Mouse (Mus musculus) retina, postnatal 7 days (tissue): ENCODE results near the gene Col25a1.

ENCODE experiments used
- DNase-seq: peaks from one replicate; pipeline ENCODE4 v3.0.0-alpha.2; 2012; ENCODE audit warnings: low read depth, low spot score

Col25a1 gene

GRCm38 (mm10) chr3:130252355-130252754 is 121.1 kb downstream of the Col25a1 start:
- no peak for DNase-seq

DNA sequence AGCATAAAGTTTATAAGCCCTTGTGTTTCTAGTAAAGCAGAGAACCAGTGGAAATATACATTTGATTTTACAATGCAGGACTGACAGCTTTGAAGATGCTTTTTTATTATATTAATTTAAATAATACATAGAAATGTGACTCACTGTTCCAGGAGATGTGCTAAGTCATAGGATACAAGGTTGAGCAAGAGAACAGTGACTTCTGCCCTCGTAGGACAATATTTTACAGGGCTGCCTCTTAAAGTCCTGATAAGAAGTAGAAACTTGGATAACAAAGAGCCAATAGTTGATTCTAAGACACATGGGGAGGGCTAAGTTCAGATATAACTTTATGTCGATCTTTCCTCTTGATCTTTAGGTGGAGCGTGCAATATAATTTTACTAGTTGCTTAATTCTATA is 124.8 kb downstream of the Col25a1 start:
- DNase-seq, result no peak

DNA sequence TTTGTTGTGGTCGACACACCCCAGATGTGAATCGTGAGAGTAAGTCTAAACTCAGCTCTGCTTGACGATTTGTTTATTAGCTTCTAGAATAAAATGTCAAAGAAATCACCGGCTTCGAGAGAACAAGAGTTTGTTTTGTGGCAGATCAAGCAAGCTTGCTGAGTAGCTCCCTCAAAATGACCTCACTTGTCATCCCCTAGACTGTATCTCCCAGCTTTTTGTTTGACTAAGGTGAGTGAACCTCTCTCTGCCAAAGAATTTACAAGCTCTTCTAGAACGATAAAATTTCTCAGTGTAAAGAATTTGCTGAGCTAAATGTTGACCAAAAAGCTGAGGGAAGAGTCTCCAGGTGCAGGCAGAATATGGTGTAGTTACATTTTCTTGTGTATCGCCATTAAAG is 125.3 kb downstream of the Col25a1 start:
- no peak for DNase-seq

GRCm38 (mm10) chr3:130259670-130260069 is 128.4 kb downstream of the Col25a1 start:
- DNase-seq, result no peak

DNA sequence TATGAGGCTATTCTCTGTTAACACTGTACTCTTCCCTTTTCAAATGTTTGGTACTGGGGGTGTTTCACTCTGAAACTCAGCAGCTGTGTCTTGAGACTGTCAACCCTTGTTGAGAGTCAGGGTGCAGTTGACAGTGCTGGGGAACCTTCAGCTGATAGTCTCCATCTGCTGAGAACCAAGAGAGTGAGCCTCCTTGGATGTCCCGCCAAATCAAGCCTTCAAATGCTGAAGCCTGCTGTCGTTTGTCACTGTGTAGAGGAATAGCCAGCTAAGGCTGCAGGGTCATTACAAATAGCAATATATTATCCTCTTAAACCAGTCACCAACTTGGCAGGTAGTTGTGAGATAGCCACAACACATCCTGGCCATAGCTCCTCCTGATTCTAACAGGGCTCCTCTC is 129.0 kb downstream of the Col25a1 start:
- DNase-seq, result no peak

GRCm38 (mm10) chr3:130265104-130265503 is 133.8 kb downstream of the Col25a1 start:
- no peak for DNase-seq

- no peak for DNase-seq
Observed at GRCm38 (mm10) chr3:130270509-130270908, 139.2 kb downstream of the Col25a1 start.

GRCm38 (mm10) chr3:130273949-130274348 is 142.6 kb downstream of the Col25a1 start:
- DNase-seq, result no peak

- DNase-seq, result no peak
Observed at GRCm38 (mm10) chr3:130278298-130279050, 147.2 kb downstream of the Col25a1 start.

- no peak for DNase-seq
Observed at GRCm38 (mm10) chr3:130283011-130283760, 151.9 kb downstream of the Col25a1 start.

GRCm38 (mm10) chr3:130288102-130288501 is 156.8 kb downstream of the Col25a1 start:
- no peak for DNase-seq

DNA sequence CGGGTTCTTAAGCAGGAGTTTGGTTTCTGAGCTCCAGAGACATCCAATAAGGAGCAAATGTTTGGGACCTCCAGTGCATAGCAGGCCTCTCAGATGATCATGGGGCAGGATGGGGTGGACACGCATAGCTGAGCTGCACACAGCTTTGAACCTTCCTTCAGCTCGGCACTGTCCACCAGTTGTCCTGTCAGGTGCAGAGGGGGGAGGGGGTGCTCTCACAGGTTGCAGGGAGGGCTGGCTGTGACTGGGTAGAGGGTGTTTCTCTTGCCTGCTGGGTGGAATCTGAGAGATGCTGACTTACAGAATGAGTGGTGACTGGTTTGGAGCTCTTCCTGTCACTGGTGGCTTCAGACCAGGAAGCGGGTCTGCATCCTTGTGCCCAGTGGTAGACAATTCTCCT is 157.5 kb downstream of the Col25a1 start:
- DNase-seq, result no peak

DNA sequence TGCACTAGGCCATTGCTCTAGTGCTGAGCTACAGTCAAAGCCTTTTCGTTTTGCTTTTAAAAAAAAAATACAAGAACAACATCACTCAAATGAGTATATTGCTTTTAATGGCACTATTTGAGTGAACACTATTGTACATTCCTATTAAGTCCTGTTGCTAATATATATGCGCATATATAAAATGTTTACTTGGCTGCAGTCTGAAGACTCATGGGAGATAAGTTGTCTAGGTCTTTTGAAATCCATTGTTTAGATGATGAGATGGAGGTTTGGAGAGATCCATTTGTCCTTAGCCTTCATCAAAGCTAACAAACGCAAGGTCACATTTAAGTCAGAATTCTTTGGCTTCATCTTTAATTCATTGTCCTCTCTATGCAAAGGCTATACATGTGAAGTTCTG is 157.9 kb downstream of the Col25a1 start:
- no peak for DNase-seq

GRCm38 (mm10) chr3:130290175-130290574 is 158.9 kb downstream of the Col25a1 start:
- DNase-seq, result no peak

GRCm38 (mm10) chr3:130290672-130291071 is 159.4 kb downstream of the Col25a1 start:
- DNase-seq, result no peak

DNA sequence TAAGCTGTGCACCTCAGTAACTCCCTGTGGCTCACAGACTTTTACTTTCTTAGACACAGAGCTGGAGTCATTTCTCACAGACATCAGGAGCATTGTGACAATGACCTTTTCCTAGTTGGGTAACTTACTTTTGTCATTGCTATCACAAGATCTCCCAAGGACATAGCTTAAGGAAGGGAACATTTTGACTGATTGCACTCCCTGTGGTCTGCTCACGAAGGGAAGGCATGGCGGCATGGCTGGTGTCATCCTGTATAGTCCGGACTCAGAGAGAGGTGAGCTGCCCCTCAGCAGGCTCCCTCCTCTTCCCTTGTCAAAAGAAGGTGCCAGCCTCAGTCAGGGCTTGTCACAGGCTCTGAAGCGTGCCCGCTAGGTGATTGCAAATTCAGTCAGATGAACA is 160.6 kb downstream of the Col25a1 start:
- no peak for DNase-seq

DNA sequence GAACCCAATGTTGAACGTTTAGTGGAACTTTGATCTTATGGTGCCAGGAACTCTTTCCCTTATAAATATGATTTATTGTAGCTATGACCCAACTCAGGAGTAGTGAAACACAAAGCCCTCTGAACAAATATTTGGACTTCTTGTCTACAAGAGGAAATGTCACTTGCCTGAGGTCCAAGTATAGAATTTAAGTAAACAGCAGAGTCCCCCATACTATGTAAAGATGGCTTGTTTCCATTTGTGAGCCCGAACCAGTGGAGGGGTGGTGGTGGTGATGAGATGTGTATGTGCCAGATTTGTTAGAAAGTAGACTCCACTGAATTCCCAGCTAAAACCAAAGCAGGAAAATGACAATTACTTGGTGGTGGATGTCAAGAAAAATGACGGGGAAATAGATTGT is 169.2 kb downstream of the Col25a1 start:
- DNase-seq, result no peak

DNA sequence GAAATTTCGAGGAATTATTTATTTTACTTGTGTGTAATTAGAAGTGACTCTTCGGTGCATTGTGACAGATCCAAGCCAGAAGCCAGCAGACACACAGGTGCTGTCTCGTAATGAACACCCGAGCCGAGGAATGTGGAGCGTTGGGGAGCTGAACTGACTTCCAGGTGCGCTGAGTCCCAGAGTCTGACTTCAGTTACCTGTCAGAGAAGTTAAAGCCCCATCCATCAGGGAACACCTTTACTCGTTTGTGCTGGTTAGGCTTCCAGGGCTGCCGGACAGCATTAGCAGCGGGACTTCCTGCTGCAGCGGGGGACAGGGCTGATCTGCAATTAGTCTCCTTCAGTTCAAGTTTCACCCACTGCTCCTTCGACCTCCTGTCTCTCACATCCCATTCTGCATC is 172.3 kb downstream of the Col25a1 start:
- no peak for DNase-seq

GRCm38 (mm10) chr3:130304827-130305226 is 173.5 kb downstream of the Col25a1 start:
- no peak for DNase-seq

DNA sequence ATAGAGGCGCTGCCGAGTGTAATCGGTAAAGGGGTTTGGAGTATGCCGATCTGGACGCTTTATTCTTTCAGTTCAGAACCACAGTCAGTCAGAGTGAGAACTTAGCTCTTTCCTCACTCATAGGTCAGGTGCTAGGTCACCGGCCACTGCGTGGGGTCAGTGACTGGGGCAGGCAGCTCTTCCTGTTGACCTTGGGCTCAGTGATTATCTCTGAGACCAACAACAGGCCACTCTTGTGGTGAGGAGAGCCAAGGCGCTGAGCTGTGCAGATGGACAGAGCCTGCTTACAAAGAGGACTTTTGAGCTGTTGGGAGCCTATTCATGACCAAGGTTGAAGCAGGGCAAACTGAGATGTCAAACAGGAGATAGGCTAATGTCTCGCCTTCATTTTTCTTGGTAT is 174.4 kb downstream of the Col25a1 start:
- no peak for DNase-seq

DNA sequence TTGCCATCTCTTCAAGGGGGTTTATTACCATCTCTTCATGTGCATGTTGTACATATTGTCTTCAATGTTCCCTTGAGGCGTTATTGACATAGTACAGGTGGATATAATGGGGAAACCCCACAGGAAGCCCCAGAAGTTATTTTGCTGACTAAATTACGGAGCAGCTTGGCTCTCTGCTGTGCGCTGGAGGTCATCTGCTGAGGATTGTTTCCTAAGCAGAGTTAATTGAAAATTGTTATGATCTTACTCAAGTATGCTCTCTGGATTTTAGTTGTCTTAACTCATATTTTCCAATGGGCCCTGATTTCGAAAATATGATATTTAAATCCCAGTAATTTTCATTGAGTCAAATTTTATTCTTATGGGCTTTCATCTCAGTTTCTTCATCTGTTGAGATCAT is 178.0 kb downstream of the Col25a1 start:
- no peak for DNase-seq

- no peak for DNase-seq
Observed at GRCm38 (mm10) chr3:130310694-130311305, 179.5 kb downstream of the Col25a1 start.

DNA sequence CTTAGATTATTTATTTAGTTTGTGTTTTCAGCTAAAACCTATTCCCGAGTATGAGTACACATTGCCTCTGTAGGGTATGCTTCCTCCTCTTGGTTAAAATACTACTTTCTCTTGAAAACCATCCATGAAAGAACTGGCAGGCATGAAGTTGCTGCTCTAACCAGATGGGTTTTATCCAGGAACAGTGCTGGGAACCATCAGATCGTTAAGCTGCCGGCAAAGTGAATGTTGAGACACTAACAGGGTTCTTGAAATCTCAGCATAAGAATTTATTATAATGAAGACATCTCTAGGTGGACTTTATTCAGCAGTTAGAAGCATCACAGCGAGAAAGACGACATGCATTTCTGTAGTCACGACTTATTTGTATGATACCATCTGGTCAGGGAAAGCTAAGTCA is 181.9 kb downstream of the Col25a1 start:
- no peak for DNase-seq
